Mouse (Mus musculus): ENCODE measurements around the gene Fdps.

The Fdps gene

DNA sequence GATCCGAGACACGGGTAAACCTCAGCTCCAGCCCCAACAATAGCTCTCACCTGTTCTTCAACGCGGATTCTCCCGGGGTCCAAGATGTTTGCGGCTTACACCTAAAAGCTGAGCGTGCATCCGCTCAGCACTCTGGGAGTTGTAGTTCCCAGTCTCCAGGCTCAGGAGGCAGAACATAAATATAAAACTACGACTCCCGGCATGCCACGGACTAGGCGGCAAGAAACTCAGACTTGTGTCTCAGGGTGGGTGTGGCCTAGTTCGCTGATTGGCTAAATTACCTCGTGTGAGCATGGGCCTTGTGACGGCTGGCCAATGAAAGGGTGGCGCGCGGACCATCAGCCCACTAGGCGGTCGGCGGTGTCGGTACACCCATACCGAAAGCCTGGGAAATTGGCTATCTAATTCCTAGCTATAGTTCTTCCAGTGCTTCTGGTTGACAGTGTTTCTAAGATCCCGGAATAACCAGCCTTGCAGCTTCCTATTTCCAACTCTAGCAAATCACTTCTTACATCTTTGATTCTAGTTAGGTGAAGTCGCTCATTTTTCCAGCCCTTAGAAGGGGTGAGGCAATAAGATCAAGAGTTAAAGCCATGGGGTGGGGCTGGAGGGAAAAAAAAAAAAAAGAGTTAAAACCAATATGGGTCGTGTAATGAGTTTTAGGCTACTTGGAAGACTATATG, at the start of gene Fdps:
TSS of gene Fdps (minus strand) at position 148 of the 683 bp plus-strand sequence.
- DNase-seq (ENCODE audit: low read depth in 1 of 2, low spot score in 2 of 2), result peak; percentile 84 to 91

DNA sequence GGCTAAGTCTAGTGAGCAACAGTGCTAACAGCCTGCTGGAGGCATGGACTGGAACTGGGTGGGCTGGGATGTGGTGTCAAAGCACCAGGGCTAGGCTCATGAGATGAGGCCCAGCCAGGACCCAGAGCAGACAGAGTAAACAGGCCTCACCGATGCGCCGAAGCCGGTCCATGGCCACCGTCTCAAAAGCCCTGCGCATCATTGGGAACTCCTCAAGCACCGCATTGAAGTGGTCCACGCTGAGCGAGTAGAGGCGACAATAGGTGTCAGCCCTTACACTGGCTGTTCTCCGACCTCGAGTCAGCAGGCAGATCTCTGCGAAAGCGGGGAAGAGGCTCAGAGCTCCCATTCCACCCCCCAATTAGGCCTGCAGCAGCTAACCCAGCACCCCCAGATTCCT, 46.8 kb upstream of the Fdps start:
- no peak for DNase-seq (ENCODE audit: low read depth in 1 of 2, low spot score in 2 of 2)

DNA sequence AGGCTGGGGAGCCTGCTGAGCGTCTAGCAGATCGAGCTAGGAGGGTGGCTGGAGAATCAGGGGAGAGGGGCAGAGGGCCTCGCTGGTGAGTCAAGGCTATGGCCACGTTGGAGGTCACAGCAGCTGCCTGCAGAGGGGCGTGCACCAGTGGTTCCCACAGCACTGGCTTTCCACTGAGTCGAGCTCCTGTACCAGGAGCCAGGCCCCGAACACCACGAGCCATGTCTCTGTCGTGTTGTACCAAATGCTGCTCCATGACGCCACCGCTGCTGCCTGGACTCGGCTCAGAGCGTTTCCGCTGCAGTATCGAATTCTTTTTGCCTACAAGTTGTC, 46.2 kb upstream of the Fdps start:
- no peak for DNase-seq (ENCODE audit: low read depth in 1 of 2, low spot score in 2 of 2)

DNA sequence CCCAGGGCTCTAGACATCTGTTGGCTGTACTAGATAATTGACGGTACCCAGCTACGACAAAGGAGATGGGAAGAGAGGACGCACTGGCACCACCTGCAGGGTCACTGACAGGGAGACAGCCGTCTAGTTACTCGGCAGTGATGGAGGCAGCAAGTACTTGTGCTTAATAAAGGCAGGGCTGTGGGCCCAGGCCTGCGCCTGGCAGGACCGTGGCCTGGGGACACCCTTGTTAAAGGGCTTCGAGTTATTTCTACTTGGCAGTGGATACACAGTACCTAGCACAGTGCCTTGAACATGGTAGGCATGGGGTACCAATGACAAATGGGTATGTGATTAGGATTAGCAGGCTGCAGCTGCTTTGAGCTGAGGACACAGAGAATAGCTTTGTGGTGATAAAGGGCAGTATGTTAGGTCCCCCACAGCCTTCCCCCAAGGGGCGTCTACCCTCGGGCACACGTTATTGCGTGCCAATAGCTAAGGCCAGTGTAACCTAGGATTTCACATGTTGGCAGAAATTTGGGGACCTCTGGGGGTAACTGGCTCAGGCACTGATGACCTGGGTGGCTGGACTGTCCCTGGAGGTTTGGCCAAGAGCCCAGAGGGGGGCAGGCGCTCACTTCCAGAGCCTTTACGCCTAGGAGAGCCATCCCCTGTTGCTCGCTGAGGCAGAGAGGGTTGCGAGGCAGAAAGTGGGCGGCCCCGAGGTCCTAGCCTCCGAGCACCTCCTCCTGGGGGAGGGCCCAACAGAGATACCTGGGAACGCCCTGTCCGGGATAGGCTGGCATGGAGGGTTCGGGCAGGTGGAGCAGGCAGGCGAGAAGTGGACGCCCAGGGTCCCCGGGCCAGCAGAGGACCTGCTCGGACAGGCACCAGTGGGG, 45.6 kb upstream of the Fdps start:
- DNase-seq (ENCODE audit: low read depth in 1 of 2, low spot score in 2 of 2), result no peak

DNA sequence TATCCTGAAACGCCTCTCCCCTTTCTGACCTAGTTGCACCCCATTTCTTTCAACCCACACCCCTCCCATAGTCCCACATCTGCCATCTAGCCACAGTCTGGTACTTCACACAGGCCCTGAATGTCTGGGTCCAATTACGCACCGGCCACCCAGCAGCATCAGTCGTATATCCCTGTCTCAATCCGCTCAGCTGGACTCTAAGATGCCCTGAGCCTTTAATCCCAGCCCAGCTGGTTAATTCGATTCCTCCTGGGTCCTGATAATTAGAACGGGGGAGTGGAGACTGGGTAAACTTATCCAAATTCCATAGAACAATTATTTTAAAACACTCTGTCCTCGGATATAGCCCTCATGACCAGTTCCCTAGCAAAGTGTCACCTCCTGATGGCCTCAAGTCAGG, 43.8 kb upstream of the Fdps start:
- DNase-seq (ENCODE audit: low read depth in 1 of 2, low spot score in 2 of 2), result no peak

DNA sequence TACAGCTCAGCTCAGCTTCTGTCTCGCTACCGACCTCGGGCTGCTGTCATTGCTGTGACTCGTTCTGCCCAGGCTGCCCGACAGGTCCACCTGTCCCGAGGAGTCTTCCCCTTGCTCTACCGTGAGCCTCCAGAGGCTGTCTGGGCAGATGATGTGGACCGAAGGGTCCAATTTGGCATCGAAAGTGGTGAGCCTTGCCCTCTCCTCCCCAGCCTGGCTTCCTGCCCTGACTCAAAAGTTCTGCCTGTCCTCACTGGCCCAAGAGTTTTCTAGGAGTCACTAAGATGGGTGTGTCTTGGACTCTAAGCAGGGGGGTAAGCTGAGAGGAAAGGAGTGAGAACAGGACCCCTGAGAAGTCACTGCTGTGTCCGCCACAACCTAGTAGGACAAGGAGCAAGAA, 43.1 kb upstream of the Fdps start:
- no peak for DNase-seq (ENCODE audit: low read depth in 1 of 2, low spot score in 2 of 2)

DNA sequence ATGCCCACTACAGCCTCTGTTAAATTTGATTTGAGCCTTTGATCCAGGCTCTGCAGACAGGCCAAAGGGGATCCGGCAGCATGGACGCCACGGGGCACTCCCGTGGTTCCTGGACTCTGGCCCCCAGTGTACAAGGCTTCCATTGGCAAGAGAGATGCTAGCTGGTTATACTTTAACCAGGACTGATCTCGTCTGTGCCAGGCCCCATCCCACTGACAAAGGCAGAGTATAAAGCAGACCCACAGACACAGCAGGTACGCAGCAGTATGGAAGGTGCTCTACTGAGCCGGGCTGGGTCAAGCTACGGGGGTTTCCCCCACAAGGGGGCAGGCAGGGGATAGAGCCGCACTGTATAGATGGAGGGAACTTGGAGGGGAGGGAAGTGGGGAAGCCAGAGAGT, 34.6 kb upstream of the Fdps start:
- no peak for DNase-seq (ENCODE audit: low read depth in 1 of 2, low spot score in 2 of 2)

DNA sequence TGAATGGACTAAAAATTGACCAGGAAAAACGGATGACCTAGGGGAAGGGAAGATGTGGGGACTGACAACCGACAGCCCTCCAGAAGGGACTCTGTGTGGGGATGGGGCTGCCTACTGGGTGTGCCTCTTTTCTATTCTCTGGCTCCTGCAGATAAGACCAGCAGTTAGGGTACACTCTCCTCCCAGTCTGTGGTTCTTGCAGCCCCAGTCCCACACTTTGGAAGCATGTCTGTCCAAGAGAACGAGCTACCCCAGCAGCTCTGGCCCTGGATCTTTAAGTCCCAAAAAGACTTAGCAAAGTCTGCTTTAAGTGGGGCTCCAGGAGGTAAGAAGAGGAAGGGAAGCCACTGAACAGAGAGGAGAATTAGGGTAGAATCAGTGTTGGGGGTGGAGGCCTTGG, 34.2 kb upstream of the Fdps start, which contains the start of gene Pklr:
TSS of gene Pklr (plus strand) at position 185 of the 400 bp plus-strand sequence.
- no peak for DNase-seq (ENCODE audit: low read depth in 1 of 2, low spot score in 2 of 2)

DNA sequence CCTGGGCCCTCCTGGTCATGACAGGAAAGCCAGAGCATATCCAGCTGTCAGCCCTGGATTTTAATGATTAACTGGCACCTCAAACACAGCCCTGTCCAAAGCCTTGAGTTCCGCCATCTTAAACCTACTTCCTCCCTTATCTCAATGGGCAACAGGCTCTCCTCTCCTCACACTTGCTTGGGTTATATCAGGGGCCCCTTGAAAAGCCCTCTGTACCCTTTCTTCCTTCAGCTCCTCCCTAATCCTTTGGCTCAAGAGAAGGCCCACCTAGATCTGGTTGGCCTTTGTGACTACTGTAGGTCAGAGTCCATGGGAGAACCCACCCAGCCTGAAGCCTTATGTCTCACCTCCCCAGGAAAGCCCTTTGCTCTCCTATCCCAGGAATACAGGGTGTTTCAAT, 32.0 kb upstream of the Fdps start:
- DNase-seq (ENCODE audit: low read depth in 1 of 2, low spot score in 2 of 2), result no peak

DNA sequence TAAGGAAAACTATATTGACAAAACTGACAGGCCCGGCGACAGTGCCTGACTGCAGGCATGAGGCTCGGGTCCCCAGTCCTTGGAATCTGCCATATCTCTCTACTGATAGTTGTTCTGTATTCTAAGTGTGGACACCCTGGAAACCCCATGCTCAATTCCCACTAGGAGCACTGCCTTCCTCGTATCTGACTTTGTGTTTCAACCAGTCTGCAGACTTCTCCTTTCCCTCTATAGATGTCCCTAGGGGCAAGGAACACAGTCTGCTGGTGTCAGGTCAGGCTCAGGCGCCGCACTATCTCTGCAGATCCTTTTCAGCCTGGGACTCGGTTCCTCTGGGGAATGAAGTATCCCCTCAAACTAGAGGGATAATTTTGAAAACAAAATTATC, 31.3 kb upstream of the Fdps start:
- no peak for DNase-seq (ENCODE audit: low read depth in 1 of 2, low spot score in 2 of 2)

DNA sequence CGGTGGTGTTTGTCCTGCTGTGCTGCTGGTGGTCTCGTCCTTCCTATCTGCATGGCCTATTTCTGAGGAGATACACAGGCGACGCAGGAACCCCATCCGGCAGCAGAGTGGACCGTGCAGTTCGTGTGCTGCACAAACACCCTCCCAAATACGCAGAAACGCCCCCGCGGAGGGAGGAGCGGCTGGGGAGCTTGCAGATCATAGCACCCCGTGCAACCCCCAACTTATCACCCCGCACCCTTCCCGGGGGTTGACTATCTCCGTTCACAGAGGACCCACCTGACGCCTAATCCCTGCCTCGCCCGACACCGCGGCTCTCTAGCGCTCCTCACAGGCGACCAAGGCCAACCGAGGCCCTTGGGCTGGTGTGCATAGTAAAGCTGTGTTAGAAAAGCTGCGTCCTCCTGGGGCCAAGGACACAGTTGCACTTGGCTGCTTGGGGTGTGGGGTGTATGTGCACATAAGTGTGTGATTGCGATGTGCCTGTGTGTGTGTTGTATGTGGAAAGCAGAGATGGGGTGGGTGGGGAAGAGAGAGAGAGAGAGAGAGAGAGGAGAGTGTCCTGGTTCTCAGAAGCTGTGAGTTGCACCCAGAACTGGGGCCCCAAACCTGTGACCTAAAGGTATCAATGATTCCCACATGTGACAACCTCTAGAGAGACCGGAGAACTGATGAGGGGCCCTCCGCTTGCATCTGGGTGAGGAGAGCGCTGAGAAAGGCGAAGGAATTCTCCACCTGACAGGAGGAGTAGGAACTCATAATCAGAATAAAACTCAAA, 30.7 kb upstream of the Fdps start:
- DNase-seq (ENCODE audit: low read depth in 1 of 2, low spot score in 2 of 2), result no peak

DNA sequence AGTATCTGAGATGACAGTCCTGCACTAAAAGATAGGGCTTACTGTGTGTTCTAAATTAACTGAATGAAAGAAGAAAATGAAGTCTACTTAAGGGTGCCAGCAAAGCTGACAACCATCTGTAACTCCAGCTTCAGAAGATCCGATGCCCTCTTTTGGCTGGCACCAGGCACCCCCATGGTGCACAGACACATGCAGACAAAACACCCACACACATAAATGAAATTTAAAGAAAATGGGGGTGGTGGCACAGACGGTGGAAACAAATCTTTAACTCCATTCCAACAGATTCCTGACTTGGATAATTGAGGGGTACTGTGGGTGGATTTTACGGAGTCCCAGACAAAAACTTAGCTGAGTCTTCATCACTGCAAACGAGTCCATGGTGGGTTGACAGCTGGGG, 30.1 kb upstream of the Fdps start:
- DNase-seq (ENCODE audit: low read depth in 1 of 2, low spot score in 2 of 2), result no peak

DNA sequence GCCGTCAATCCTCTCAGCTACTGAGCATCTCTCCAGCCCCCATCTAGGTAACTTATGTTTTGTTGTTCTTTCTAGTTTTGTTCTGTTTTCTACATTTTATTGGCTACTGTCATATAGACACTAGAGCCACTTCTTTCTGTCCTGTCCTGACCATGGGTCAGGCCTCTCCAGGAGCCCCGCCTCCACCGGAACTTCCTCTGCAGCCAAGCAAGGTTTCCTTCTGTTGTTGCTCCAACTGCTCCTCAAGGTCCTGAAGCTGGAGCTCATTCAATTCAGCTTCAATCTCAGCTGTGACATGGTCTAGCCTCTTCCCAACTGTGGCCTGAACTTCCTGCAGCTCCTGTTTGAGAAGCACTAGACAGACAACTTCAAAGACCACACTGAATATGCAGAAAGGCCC, 28.1 kb upstream of the Fdps start:
- no peak for DNase-seq (ENCODE audit: low read depth in 1 of 2, low spot score in 2 of 2)

DNA sequence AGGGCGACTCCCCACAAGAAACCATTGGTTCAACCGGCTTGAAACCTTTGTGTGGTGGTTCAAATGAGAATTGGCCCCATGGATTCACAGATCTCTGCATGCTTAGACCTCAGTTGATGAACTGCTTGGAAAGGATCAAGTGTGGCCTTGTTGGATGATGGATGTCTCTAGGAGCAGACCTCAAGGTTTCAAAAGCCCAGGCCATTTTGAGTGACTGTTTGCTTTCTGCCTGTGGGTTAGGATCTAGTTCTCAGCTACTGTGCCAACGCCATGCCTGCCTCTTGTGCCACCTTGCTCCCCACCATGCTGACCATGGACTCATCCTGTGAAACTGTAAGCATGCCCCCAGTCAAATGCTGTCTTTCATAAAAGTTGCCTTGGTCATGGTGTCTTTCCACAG, 24.2 kb upstream of the Fdps start:
- DNase-seq (ENCODE audit: low read depth in 1 of 2, low spot score in 2 of 2), result no peak

DNA sequence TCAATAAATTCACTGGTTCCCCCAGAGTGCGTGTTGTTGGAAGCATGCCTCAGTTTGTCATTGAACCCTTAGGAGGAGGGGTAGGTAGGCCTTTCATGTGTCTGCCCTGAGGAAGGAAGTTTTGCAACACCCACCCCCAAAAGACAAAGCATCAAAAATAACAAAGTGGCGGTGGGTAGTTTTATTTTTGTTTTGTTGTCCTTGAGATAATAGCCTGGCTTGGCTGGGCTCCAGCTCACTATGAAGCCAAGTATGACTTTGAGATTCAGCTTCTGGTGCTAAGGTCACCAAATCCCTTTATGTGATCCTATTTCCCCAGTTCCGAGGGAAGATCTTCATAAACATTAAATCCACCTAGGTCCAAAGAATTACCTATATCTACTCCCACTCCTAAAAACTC, 22.5 kb upstream of the Fdps start:
- DNase-seq (ENCODE audit: low read depth in 1 of 2, low spot score in 2 of 2), result no peak

DNA sequence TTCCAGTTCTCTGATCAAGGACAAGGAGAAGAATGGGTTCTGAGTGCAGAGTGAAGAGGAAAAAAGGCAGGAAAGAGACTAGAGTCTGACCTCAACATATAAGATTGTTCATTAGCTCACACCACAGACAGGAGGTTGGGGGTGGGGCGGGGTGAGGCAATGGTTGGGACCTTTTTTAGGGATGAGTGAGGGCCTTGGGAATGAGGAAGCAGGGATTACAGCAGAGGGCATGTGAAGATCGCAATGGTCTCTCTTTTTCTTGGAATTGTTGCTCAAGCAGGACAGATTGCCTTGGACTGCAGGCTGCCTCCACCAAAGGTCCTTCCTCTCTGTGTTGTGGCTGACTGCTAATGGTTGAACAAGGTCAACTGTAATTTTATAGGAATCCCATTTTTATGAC, 21.6 kb upstream of the Fdps start:
- no peak for DNase-seq (ENCODE audit: low read depth in 1 of 2, low spot score in 2 of 2)

DNA sequence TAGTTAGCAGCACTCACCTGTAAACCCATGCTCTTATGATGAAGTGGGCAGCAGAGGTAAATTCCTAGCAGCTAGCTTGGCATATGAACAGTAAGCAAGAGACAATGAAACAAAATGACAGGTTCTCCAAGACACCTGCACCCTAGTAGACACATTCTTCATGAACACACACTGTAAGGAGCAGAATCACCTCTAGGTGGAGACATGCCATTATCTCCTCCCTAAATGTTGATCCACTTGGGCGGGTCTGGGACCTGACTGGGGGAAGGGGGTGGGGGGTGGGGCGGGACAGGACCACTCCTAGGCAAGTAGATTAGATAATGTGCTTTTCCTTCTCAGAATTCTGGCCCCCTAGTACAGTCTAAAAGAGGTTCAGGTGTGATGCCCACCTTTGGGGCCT, 13.8 kb upstream of the Fdps start:
- DNase-seq (ENCODE audit: low read depth in 1 of 2, low spot score in 2 of 2), result no peak

DNA sequence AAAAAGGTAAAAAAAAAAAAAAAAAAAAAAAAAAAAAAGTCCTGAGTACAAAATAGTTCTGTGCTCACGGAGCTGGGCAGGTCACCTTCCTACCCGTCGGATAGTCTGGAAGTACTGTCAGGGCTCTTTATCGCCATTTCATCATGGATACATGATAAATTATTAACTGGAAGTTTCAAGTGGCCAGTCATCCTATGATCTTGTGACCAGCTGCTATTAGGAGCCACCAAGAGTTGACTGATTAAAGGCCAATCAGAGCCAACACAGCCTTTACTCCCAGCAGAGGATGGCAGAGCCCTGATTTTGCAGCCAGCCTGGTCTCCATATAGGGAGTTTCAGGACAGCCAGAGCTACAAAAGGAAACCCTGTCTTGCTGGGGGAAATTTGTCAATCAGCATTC, 11.3 kb upstream of the Fdps start:
- DNase-seq (ENCODE audit: low read depth in 1 of 2, low spot score in 2 of 2), result no peak

DNA sequence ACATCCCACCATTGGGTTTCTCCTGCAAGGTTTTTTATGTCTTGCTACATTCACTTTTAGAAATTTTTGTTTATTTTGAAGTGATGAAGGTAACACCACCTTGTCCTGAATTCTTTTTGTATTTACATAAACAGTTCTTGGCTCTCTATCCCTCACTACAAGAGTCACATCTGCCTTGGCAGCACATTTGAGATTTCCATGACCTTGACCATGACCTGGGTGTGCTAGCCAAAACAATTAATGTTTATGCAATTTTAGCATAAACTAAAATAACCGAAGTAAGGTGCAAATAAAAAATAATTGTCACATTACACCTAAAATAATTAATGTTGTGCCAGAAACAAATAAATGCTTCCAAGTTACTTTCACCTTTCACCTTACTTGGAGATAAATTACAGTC, 6.4 kb upstream of the Fdps start:
- no peak for DNase-seq (ENCODE audit: low read depth in 1 of 2, low spot score in 2 of 2)

DNA sequence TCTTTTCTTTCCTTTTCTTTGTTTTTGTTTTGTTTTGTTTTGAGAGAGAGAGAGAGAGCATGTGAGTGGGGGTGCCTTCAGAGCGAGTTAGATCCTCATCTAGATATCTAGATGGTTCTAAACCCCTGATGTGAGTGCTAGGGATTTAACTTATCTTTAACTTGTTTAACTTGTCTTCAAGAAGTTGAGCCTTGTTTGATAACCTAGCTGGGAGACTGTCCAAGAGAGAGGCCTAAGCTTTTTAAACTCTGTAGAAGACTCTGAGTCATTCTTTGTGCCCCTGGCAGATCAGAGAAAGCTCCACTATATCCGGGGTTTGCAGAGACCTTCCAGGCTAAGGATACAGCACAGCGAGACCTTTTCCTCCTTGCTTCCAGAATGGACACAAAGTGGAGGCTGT, 5.8 kb upstream of the Fdps start:
- no peak for DNase-seq (ENCODE audit: low read depth in 1 of 2, low spot score in 2 of 2)

DNA sequence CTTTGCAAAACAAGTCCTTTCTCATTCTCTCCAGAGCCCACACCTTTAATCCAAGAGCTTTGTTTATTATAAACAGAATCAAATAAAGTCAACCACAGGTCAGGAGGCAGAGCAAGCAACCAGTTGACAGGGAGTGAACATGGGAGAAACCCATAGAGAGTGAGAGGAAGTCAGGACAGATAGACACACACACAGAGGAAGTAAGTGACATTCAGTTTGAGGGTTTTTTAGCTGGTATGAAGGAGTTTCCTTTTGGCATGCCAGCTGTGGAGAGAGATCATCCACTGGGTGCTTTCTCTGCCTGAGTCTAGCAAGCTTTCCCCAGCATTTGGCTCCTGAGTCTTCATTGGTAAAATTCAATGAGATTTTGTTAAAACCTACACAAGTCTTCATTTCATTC, 5.1 kb upstream of the Fdps start:
- no peak for DNase-seq (ENCODE audit: low read depth in 1 of 2, low spot score in 2 of 2)

DNA sequence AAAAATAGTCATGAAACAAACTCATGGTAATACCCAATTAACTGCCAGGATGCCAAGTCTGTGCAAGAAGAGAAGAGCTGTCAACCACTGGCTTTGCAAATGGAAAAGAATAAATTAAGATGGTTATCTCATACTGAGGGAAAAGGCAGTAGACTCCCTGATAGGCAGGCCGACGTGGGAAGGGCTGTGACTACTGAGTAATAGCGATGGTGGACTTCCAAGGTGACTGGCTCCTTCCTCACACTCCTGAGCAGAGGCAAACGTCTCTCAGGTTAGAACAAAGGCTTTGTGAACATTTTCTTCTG, 1.5 kb upstream of the Fdps start:
- no peak for DNase-seq (ENCODE audit: low read depth in 1 of 2, low spot score in 2 of 2)
